Mouse (Mus musculus) heart, postnatal 0 days (tissue): ENCODE data around the gene Lins1.

Source experiments
- CTCF ChIP-seq: IDR thresholded peaks from 2 replicates; pipeline ENCODE4 v1.5.1; 2016; ENCODE audit warnings: antibody characterized with exemption, control low read depth, low read depth
- EP300 ChIP-seq: IDR thresholded peaks from 2 replicates; pipeline ENCODE4 v1.6.1; 2016; ENCODE audit warnings: antibody characterized with exemption, low read depth

GRCm38 (mm10) chr7:66682119-66682863 is 7.4 kb upstream of the Lins1 start:
- TF ChIP-seq CTCF (no peak), EP300 (no peak)
